Mouse (Mus musculus): ENCODE results near the gene St8sia1. TPM values are rescaled to one million over a fixed set of nuclear protein-coding genes. Genes with fewer than 3 reads are reported as not detected.

St8sia1 gene
- polyA plus RNA-seq, 1 experiment from 2014 or later, result 2.7 TPM

DNA sequence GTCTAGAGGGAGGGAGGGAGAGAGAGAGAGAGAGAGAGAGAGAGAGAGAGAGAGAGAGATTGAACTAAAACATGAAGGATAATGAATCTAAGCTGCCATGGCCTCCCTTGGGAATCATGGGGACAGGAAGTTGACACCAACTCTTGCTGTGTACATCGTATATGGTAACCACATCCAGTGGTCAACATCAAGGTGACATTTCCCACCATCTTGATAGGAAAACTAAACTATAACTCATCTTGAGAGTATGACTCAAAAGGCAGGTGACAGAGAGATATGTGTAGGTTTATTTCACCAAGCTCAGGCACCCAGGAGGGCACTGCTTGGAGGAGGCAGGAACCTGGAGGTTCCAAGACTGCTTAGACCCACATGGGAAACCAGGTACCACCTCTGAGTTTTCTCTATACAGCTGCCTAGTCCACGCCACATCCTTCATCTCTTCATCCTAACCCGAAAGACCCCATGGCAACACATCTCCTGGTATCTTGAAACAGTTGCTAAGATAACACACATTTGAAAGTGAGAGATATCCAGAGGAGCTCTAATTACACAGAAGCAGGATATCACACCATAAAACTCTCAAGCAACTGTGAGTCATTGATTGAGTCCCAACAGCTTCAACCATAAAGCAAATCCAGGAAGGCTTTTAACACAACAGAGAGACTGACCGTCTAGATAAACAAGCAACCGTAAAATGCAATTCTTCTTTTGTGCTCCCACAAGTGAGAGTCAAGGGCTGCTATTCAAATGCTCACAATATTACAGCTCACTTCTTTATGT, 141.1 kb downstream of the St8sia1 start:
- Histone ChIP-seq H3K4me3 (ENCODE audit: low read depth, low read length) (no peak overlapping the region), H3K27ac (replicated peaks; ENCODE audit: low read depth, low read length) (no peak overlapping the region), H3K9me3 (replicated peaks; ENCODE audit: control insufficient read depth, low read length) (no peaks in the 10 kb centered on the region), H3K27me3 (ENCODE audit: control insufficient read depth, insufficient read depth, low read length) (no peaks in the 10 kb centered on the region), H3K36me3 (replicated peaks; ENCODE audit: control insufficient read depth, insufficient read depth, low read depth, low read length) (no peaks in the 10 kb centered on the region), H3K4me2 (ENCODE audit: low read depth, low read length) (no peak overlapping the region), H3K9ac (replicated peaks; ENCODE audit: low read length) (no peak overlapping the region), H3K4me1 (ENCODE audit: control insufficient read depth, insufficient read depth, low read length) (no peaks in the 10 kb centered on the region)
- ATAC-seq (replicated peaks; ENCODE audit: insufficient number of reproducible peaks, low FRiP score, low TSS enrichment, low read depth) (no peak), DNase-seq (ENCODE audit: low spot score) (no peak)
- 86% methylated on average over 5 of the region's 5 CpGs for WGBS

DNA sequence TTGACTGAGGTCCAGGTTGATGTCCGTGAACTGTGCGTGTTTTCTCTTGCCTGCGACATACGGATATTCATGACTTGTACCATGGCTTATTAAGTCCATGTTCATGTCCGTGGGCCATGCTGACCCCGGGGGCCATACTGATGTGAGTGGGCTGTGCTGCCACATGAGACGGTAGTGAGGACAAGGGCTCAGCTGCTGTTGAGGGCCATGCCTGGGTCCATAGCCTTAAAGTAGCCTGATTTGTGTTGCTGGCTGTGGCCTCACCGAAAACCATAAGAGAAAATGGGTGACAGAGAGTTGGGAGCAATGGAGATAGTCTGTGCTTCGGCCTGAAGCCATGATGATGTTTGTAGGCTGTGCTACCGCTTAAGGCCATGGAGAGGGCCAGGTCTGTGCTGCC, 145.9 kb downstream of the St8sia1 start:
- ATAC-seq (replicated peaks; ENCODE audit: insufficient number of reproducible peaks, low FRiP score, low TSS enrichment, low read depth) (no peak), DNase-seq (ENCODE audit: low spot score) (no peak)
- Histone ChIP-seq H3K9me3 (replicated peaks; ENCODE audit: control insufficient read depth, low read length) (no peaks in the 10 kb centered on the region), H3K4me1 (ENCODE audit: control insufficient read depth, insufficient read depth, low read length) (no peaks in the 10 kb centered on the region), H3K27me3 (ENCODE audit: control insufficient read depth, insufficient read depth, low read length) (no peaks in the 10 kb centered on the region), H3K4me2 (ENCODE audit: low read depth, low read length) (no peak overlapping the region), H3K27ac (replicated peaks; ENCODE audit: low read depth, low read length) (no peak overlapping the region), H3K4me3 (ENCODE audit: low read depth, low read length) (no peak overlapping the region), H3K36me3 (replicated peaks; ENCODE audit: control insufficient read depth, insufficient read depth, low read depth, low read length) (no peaks in the 10 kb centered on the region), H3K9ac (replicated peaks; ENCODE audit: low read length) (no peak overlapping the region)
- WGBS, result 93% methylated on average over 10 of the region's 10 CpGs

DNA sequence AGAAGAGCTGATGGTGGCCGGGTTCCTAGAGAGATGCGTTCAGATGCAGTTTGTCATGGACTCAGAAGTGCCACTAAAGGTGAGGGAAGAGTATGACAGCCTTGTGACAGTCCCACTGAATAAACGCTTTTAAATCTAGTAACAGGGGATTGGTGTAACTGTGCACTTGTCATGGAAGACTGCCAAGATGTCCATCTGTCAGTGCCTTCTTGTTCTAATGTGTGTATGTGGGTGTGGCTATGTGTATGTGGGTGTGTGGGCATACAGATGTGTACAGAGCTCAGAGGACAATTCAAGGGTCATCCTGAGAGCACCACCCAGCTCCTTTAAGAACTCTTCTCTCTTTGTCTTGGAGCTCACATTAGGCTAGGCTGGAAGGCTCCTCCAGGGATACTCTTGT, 148.7 kb downstream of the St8sia1 start:
- no peak for DNase-seq (ENCODE audit: low spot score)
- 78% methylated on average over 3 of the region's 3 CpGs for whole genome bisulfite sequencing
- Histone ChIP-seq H3K27ac (replicated peaks; ENCODE audit: low read depth, low read length) (no peak overlapping the region), H3K9me3 (replicated peaks; ENCODE audit: control insufficient read depth, low read length) (no peaks in the 10 kb centered on the region), H3K36me3 (replicated peaks; ENCODE audit: control insufficient read depth, insufficient read depth, low read depth, low read length) (no peaks in the 10 kb centered on the region), H3K9ac (replicated peaks; ENCODE audit: low read length) (no peak overlapping the region), H3K4me2 (ENCODE audit: low read depth, low read length) (no peak overlapping the region), H3K4me1 (ENCODE audit: control insufficient read depth, insufficient read depth, low read length) (no peaks in the 10 kb centered on the region), H3K27me3 (ENCODE audit: control insufficient read depth, insufficient read depth, low read length) (no peaks in the 10 kb centered on the region), H3K4me3 (ENCODE audit: low read depth, low read length) (no peak overlapping the region)
- no peak for ATAC-seq (replicated peaks; ENCODE audit: insufficient number of reproducible peaks, low FRiP score, low TSS enrichment, low read depth)

DNA sequence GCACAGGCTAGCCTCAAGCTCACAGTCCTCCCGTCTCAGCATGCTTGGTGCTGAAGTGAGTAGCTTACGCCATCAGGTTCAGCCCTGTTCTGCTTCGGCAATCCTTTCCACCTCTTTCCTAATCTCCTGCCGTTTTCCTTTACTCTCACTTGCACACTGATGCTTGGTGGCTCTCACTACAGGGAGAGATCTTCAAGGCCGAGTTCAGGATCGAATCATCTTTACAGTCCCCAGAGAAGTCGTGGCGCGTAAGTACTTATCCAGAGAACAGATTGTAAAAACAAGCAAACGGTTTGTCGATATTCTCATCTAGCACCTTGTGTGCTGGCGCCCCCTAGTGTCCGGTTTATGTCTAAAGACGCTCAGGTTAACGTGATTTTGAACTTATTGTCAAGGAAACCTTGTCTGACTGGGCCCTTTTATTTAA, 149.7 kb downstream of the St8sia1 start:
- H3K4me3 ChIP-seq (ENCODE audit: low read depth, low read length), result peak overlapping the region; percentile 30
- H3K4me1 ChIP-seq (ENCODE audit: control insufficient read depth, insufficient read depth, low read length), result no peaks in the 10 kb centered on the region
- peak; percentile 63; the same call in 1 of the 2 replicates for ATAC-seq (replicated peaks; ENCODE audit: insufficient number of reproducible peaks, low FRiP score, low TSS enrichment, low read depth)
- H3K27ac ChIP-seq (replicated peaks; ENCODE audit: low read depth, low read length), result no peak overlapping the region
- WGBS, result 5% methylated on average over 15 of the region's 15 CpGs
- H3K9ac ChIP-seq (replicated peaks; ENCODE audit: low read length), result peak overlapping the region; percentile 53; the same call in 1 of the 2 replicates
- peak; percentile 97 for DNase-seq (ENCODE audit: low spot score)
- no peaks in the 10 kb centered on the region for H3K27me3 ChIP-seq (ENCODE audit: control insufficient read depth, insufficient read depth, low read length)
- no peaks in the 10 kb centered on the region for H3K36me3 ChIP-seq (replicated peaks; ENCODE audit: control insufficient read depth, insufficient read depth, low read depth, low read length)
- no peaks in the 10 kb centered on the region for H3K9me3 ChIP-seq (replicated peaks; ENCODE audit: control insufficient read depth, low read length)
- peak overlapping the region; percentile 44 for H3K4me2 ChIP-seq (ENCODE audit: low read depth, low read length)

DNA sequence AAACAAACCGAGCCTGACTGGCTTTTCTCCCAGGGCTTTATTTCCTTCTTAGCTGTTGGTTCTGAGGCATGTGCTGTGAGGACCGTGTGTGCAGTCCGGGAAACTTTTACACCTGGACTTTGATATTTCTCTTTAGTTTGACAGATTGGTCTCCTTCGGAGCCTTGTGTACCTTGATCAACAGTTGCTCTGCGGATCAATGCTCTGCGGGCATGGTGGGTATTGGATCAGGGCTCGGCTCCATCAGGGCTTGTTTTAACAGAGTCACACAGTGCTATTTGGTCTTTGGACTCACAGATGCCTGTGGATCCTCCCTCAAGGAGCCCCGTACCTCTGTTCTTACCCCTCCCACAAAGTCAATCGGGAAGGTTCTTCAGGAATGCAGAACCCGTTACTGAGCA, 150.2 kb downstream of the St8sia1 start:
- no peaks in the 10 kb centered on the region for H3K4me1 ChIP-seq (ENCODE audit: control insufficient read depth, insufficient read depth, low read length)
- ATAC-seq (replicated peaks; ENCODE audit: insufficient number of reproducible peaks, low FRiP score, low TSS enrichment, low read depth) (no peak), DNase-seq (ENCODE audit: low spot score) (no peak)
- 63% methylated on average over 10 of the region's 10 CpGs for WGBS
- H3K4me2 ChIP-seq (ENCODE audit: low read depth, low read length), result no peak overlapping the region
- H3K9ac ChIP-seq (replicated peaks; ENCODE audit: low read length), result no peak overlapping the region
- no peaks in the 10 kb centered on the region for H3K27me3 ChIP-seq (ENCODE audit: control insufficient read depth, insufficient read depth, low read length)
- no peak overlapping the region for H3K4me3 ChIP-seq (ENCODE audit: low read depth, low read length)
- H3K27ac ChIP-seq (replicated peaks; ENCODE audit: low read depth, low read length), result no peak overlapping the region
- H3K9me3 ChIP-seq (replicated peaks; ENCODE audit: control insufficient read depth, low read length), result no peaks in the 10 kb centered on the region
- H3K36me3 ChIP-seq (replicated peaks; ENCODE audit: control insufficient read depth, insufficient read depth, low read depth, low read length), result no peaks in the 10 kb centered on the region

DNA sequence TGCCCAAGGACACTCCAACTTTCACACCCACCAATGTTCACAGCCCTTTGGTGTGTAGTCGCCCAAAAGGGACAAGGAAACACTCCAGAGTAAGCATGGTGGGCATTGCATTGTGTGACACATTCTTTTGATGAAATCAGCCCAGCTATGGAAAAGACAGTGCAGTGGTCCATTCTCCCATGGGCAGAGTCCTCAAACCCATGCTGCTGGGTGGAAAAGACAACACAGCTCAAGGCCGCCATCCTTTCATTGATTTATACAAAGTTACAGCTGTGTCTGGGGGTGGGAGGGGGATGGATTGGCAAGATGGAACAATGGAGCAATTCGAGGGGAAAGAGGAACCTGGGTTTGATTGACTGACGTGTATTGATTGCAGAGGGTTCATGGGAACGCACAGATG, 151.3 kb downstream of the St8sia1 start:
- H3K4me1 ChIP-seq (ENCODE audit: control insufficient read depth, insufficient read depth, low read length), result no peaks in the 10 kb centered on the region
- DNase-seq (ENCODE audit: low spot score), result no peak
- 70% methylated on average over 5 of the region's 5 CpGs for WGBS
- H3K27me3 ChIP-seq (ENCODE audit: control insufficient read depth, insufficient read depth, low read length), result no peaks in the 10 kb centered on the region
- H3K9me3 ChIP-seq (replicated peaks; ENCODE audit: control insufficient read depth, low read length), result no peaks in the 10 kb centered on the region
- no peaks in the 10 kb centered on the region for H3K36me3 ChIP-seq (replicated peaks; ENCODE audit: control insufficient read depth, insufficient read depth, low read depth, low read length)
- no peak overlapping the region for H3K9ac ChIP-seq (replicated peaks; ENCODE audit: low read length)
- no peak overlapping the region for H3K4me2 ChIP-seq (ENCODE audit: low read depth, low read length)
- H3K4me3 ChIP-seq (ENCODE audit: low read depth, low read length), result no peak overlapping the region
- peak; percentile 48; the same call in 1 of the 2 replicates for ATAC-seq (replicated peaks; ENCODE audit: insufficient number of reproducible peaks, low FRiP score, low TSS enrichment, low read depth)
- H3K27ac ChIP-seq (replicated peaks; ENCODE audit: low read depth, low read length), result no peak overlapping the region

DNA sequence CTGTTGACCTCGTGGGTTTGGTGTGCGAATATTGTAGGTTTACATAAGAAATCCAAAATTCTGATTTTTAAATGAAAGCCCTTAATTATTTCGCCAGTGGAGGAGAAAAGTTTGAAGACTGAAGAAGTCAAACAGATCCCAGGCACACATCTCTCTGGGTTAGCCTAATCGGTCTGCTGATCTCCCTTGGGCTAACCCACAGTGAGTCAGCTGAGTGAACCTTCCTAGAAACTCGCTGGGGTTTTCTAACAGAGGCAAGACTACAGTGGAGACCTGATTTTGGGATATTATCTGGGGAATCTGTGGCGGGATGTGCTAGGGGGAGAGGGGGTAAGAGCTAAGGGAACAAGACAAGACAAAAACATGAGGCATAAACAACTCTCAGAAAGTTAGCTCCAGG, 154.0 kb downstream of the St8sia1 start:
- WGBS, result 62% methylated on average over 6 of the region's 6 CpGs

DNA sequence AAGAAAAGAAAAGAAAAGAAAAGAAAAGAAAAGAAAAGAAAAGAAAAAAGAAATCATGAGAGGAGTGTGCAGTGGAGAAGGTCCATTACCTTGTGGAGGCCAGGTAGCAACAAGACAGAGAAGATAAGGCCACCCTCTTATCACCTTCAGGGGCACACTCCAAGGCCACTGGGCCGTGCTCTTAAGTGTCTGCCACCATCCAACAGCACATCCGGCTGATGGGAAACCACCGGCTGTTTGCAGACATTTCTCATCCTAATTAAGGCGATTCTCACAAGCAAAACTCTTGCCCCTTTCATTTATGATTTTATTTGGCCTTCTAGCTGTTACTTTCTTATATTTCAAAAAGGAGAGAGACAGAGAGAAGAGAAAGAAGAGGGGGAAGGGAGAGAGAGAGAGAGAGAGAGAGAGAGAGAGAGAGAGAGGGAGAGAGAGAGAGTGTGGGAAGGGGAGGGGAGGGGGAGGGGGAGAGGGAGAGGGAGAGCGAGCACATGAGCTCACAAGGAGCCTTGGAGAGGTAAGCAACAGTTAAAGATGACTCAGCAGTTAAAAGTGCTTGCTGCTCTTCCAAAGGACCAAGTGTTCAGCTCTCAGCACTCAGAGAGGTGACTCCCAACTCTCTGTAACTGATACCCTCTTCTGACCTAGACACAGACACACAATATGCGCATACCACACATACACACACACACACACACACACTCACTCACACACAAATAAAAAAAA, 154.7 kb downstream of the St8sia1 start:
- no peaks in the 10 kb centered on the region for H3K36me3 ChIP-seq (replicated peaks; ENCODE audit: control insufficient read depth, insufficient read depth, low read depth, low read length)
- DNase-seq (ENCODE audit: low spot score), result peak; percentile 21
- 45% methylated on average over 6 of the region's 6 CpGs for WGBS

More for the DNA sequence above, 154.0 kb downstream of the St8sia1 start:
- Histone ChIP-seq H3K9me3 (replicated peaks; ENCODE audit: control insufficient read depth, low read length) (no peaks in the 10 kb centered on the region), H3K27me3 (ENCODE audit: control insufficient read depth, insufficient read depth, low read length) (no peaks in the 10 kb centered on the region), H3K27ac (replicated peaks; ENCODE audit: low read depth, low read length) (no peak overlapping the region), H3K4me3 (ENCODE audit: low read depth, low read length) (no peak overlapping the region), H3K36me3 (replicated peaks; ENCODE audit: control insufficient read depth, insufficient read depth, low read depth, low read length) (no peaks in the 10 kb centered on the region), H3K9ac (replicated peaks; ENCODE audit: low read length) (no peak overlapping the region), H3K4me2 (ENCODE audit: low read depth, low read length) (no peak overlapping the region), H3K4me1 (ENCODE audit: control insufficient read depth, insufficient read depth, low read length) (no peaks in the 10 kb centered on the region)
- ATAC-seq (replicated peaks; ENCODE audit: insufficient number of reproducible peaks, low FRiP score, low TSS enrichment, low read depth) (no peak), DNase-seq (ENCODE audit: low spot score) (no peak)

More for the DNA sequence above, 154.7 kb downstream of the St8sia1 start:
- H3K9me3 ChIP-seq (replicated peaks; ENCODE audit: control insufficient read depth, low read length), result no peaks in the 10 kb centered on the region
- H3K4me3 ChIP-seq (ENCODE audit: low read depth, low read length), result no peak overlapping the region
- no peak overlapping the region for H3K4me2 ChIP-seq (ENCODE audit: low read depth, low read length)
- no peak for ATAC-seq (replicated peaks; ENCODE audit: insufficient number of reproducible peaks, low FRiP score, low TSS enrichment, low read depth)
- no peak overlapping the region for H3K27ac ChIP-seq (replicated peaks; ENCODE audit: low read depth, low read length)
- H3K4me1 ChIP-seq (ENCODE audit: control insufficient read depth, insufficient read depth, low read length), result no peaks in the 10 kb centered on the region
- no peak overlapping the region for H3K9ac ChIP-seq (replicated peaks; ENCODE audit: low read length)
- H3K27me3 ChIP-seq (ENCODE audit: control insufficient read depth, insufficient read depth, low read length), result no peaks in the 10 kb centered on the region
